Mouse (Mus musculus) hindbrain, embryonic 13.5 days (tissue): ENCODE measurements around the gene Slc9a9. TPM values are rescaled to one million over a fixed set of nuclear protein-coding genes. Genes with fewer than 3 reads are reported as not detected.

Experiments used
- ATAC-seq: fragments of 200-750 bp; cut with Nextera tagmentation; 2 replicates; pipeline ENCODE4 v1.8.0; 2017; ENCODE audit warnings: moderate TSS enrichment; ENCODE audit not compliant: low FRiP score
- H3K27ac ChIP-seq: fragments of 300-500 bp; sonication (generic); 2 replicates; pipeline ENCODE4 v1.5.1; 2015; ENCODE audit warnings: inconsistent platforms, mild to moderate bottlenecking, moderate library complexity
- H3K27me3 ChIP-seq: fragments of 300-500 bp; sonication (generic); 2 replicates; pipeline ENCODE4 v1.6.1; 2015; ENCODE audit warnings: mild to moderate bottlenecking, inconsistent platforms
- H3K36me3 ChIP-seq: fragments of 300-500 bp; sonication (generic); 2 replicates; pipeline ENCODE4 v1.6.1; 2015; ENCODE audit warnings: mild to moderate bottlenecking, inconsistent platforms
- H3K4me1 ChIP-seq: fragments of 300-500 bp; sonication (generic); replicated peaks from 2 replicates; pipeline ENCODE4 v1.6.1; 2015; ENCODE audit warnings: inconsistent platforms
- H3K4me2 ChIP-seq: fragments of 300-500 bp; sonication (generic); 2 replicates; pipeline ENCODE4 v1.6.1; 2015; ENCODE audit warnings: inconsistent platforms, mild to moderate bottlenecking, moderate library complexity
- H3K4me3 ChIP-seq: fragments of 300-500 bp; sonication (generic); 2 replicates; pipeline ENCODE4 v1.5.1; 2015; ENCODE audit warnings: mild to moderate bottlenecking, inconsistent platforms
- H3K9ac ChIP-seq: fragments of 300-500 bp; sonication (generic); 2 replicates; pipeline ENCODE4 v1.6.1; 2015; ENCODE audit warnings: mild to moderate bottlenecking, inconsistent platforms
- H3K9me3 ChIP-seq: fragments of 300-500 bp; sonication (generic); 2 replicates; pipeline ENCODE4 v1.6.1; 2016; ENCODE audit warnings: inconsistent platforms
- WGBS: fragments of 180-500 bp; shearing (Covaris S2); methylation state at CpG from one replicate; pipeline ENCODE4 v1.1.7; 2015; 5-methylcytosine and 5-hydroxymethylcytosine counted together
- polyA plus RNA-seq: library from polyadenylated mRNA; unstranded; fragments of >200 nt; fragmentation: Nextera tagmentation; extraction: Ambion mirVana; gene quantifications from 2 replicates; pipeline ENCODE4 v1.2.1, GENCODE M21; 2015

The Slc9a9 gene
- polyA plus RNA-seq, 1 experiment from 2014 or later: 6.0 TPM

GRCm38 (mm10) chr9:94740841-94741240 is 71.1 kb downstream of the Slc9a9 start:
- no peak overlapping the region for H3K27ac ChIP-seq
- no peak overlapping the region for H3K4me2 ChIP-seq
- H3K4me1 ChIP-seq: peaks cover 15% of the 10 kb centered on the region; the same call in 1 of the 2 replicates
- H3K27me3 ChIP-seq: no peaks in the 10 kb centered on the region
- no peaks in the 10 kb centered on the region for H3K36me3 ChIP-seq
- ATAC-seq: no peak
- no peak overlapping the region for H3K9ac ChIP-seq
- 71% methylated on average over 3 of the region's 3 CpGs for WGBS
- no peaks in the 10 kb centered on the region for H3K9me3 ChIP-seq
- no peak overlapping the region for H3K4me3 ChIP-seq

GRCm38 (mm10) chr9:94743291-94743690 is 73.6 kb downstream of the Slc9a9 start:
- WGBS: 85% methylated on average over 1 of the region's 1 CpGs
- H3K36me3 ChIP-seq: no peaks in the 10 kb centered on the region
- H3K9me3 ChIP-seq: no peaks in the 10 kb centered on the region
- H3K4me1 ChIP-seq: 0 out of 2 replicates have a peak, but pooled peaks cover 9% of the 10 kb centered on the region
- no peak for ATAC-seq
- no peak overlapping the region for H3K27ac ChIP-seq
- H3K9ac ChIP-seq: no peak overlapping the region
- no peak overlapping the region for H3K4me3 ChIP-seq
- no peaks in the 10 kb centered on the region for H3K27me3 ChIP-seq
- no peak overlapping the region for H3K4me2 ChIP-seq

- H3K9ac ChIP-seq: no peak overlapping the region
- ATAC-seq: no peak
- H3K36me3 ChIP-seq: no peaks in the 10 kb centered on the region
- no peaks in the 10 kb centered on the region; the same call in 1 of the 2 replicates for H3K4me1 ChIP-seq
- H3K27ac ChIP-seq: no peak overlapping the region
- WGBS: 64% methylated on average over 2 of the region's 2 CpGs
- no peak overlapping the region for H3K4me2 ChIP-seq
- H3K27me3 ChIP-seq: no peaks in the 10 kb centered on the region
- no peaks in the 10 kb centered on the region for H3K9me3 ChIP-seq
- H3K4me3 ChIP-seq: no peak overlapping the region
Observed at GRCm38 (mm10) chr9:94748503-94748902, 78.8 kb downstream of the Slc9a9 start.

DNA sequence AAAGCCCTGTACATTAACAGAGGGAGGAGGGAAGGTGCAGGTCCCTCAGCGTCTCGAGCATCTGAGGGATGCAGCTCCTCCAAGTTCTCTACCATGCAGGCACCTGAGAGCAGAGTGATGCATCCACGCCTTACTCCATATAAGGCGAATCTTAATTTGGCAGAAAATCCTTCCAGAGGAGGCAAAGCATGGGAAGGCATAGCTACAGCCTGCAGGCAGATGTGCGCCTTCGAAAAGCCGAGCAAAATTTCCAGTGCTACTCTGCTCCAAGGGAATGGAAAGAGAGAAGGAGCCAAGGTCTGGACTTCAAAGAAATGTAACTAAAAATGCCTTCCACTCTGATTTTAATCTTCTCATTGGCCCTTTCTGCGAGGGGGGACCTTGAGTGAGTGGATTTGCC is 80.5 kb downstream of the Slc9a9 start:
- ATAC-seq: no peak
- no peaks in the 10 kb centered on the region for H3K9me3 ChIP-seq
- no peaks in the 10 kb centered on the region for H3K36me3 ChIP-seq
- 92% methylated on average over 8 of the region's 8 CpGs for WGBS
- H3K9ac ChIP-seq: no peak overlapping the region
- no peak overlapping the region for H3K27ac ChIP-seq
- H3K27me3 ChIP-seq: no peaks in the 10 kb centered on the region
- H3K4me2 ChIP-seq: no peak overlapping the region
- no peaks in the 10 kb centered on the region; the same call in 1 of the 2 replicates for H3K4me1 ChIP-seq
- no peak overlapping the region for H3K4me3 ChIP-seq

DNA sequence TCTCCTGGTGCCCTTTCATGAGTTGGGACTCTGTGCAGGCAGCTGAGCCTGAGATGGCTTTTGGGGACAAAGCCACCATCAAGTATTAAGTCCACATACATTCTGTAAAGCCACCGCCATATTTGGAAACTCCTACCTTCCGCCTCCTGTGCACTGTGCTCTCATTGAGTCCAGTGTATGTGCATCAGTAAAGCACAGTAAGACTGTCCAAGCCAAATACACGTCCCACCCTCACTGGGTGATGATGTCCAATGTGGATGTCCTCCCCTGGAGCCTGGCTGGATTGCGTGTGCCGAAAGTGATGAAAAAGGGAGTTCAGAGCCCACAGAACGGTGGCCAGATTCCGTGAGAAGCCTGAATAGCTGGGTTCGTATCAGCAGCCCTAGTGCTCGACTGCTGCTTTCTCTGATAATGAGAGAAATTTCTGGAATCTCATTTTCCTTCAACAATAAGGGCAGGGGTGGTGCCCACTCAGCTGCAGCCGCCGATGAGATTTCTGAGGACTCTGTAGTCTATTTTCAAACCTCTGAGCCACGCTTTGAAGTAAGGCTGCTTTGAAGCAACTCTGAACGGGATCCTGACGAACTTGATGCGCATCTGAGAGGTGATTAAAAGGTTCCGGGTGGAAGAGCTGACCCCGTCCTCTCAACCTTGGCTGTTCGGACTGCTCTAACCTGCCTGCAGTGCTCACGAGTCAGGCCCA is 81.4 kb downstream of the Slc9a9 start:
- ATAC-seq: no peak
- H3K36me3 ChIP-seq: no peaks in the 10 kb centered on the region
- H3K9me3 ChIP-seq: no peaks in the 10 kb centered on the region
- no peak overlapping the region for H3K4me2 ChIP-seq
- H3K27me3 ChIP-seq: no peaks in the 10 kb centered on the region
- no peak overlapping the region for H3K9ac ChIP-seq
- no peak overlapping the region for H3K27ac ChIP-seq
- H3K4me3 ChIP-seq: no peak overlapping the region
- no peaks in the 10 kb centered on the region; the same call in 1 of the 2 replicates for H3K4me1 ChIP-seq
- WGBS: 78% methylated on average over 19 of the region's 19 CpGs

GRCm38 (mm10) chr9:94751638-94752021 is 81.9 kb downstream of the Slc9a9 start:
- H3K4me2 ChIP-seq: no peak overlapping the region
- no peak overlapping the region for H3K27ac ChIP-seq
- H3K36me3 ChIP-seq: no peaks in the 10 kb centered on the region
- H3K4me1 ChIP-seq: no peaks in the 10 kb centered on the region; the same call in 1 of the 2 replicates
- ATAC-seq: no peak
- no peaks in the 10 kb centered on the region for H3K27me3 ChIP-seq
- H3K9ac ChIP-seq: no peak overlapping the region
- no peak overlapping the region for H3K4me3 ChIP-seq
- WGBS: 73% methylated on average over 10 of the region's 10 CpGs
- H3K9me3 ChIP-seq: no peaks in the 10 kb centered on the region

GRCm38 (mm10) chr9:94752121-94752520 is 82.4 kb downstream of the Slc9a9 start:
- no peak for ATAC-seq

GRCm38 (mm10) chr9:94759904-94760303 is 90.2 kb downstream of the Slc9a9 start:
- 18% methylated on average over 5 of the region's 5 CpGs for WGBS
- Histone ChIP-seq H3K9me3 (no peaks in the 10 kb centered on the region), H3K4me3 (no peak overlapping the region), H3K36me3 (no peaks in the 10 kb centered on the region), H3K27me3 (no peaks in the 10 kb centered on the region), H3K27ac (no peak overlapping the region), H3K4me2 (no peak overlapping the region), H3K9ac (no peak overlapping the region), H3K4me1 (0 out of 2 replicates have a peak, but pooled peaks cover 2% of the 10 kb centered on the region)
- ATAC-seq: no peak

More at GRCm38 (mm10) chr9:94752121-94752520, 82.4 kb downstream of the Slc9a9 start:
- Histone ChIP-seq H3K9me3 (no peaks in the 10 kb centered on the region), H3K27me3 (no peaks in the 10 kb centered on the region), H3K9ac (no peak overlapping the region), H3K36me3 (no peaks in the 10 kb centered on the region), H3K27ac (no peak overlapping the region), H3K4me2 (no peak overlapping the region), H3K4me3 (no peak overlapping the region), H3K4me1 (no peaks in the 10 kb centered on the region; the same call in 1 of the 2 replicates)
- 96% methylated on average over 3 of the region's 3 CpGs for WGBS

GRCm38 (mm10) chr9:94768114-94768513 is 98.4 kb downstream of the Slc9a9 start:
- WGBS: 50% methylated on average over 6 of the region's 6 CpGs
- peak; percentile 77 for ATAC-seq
- H3K9ac ChIP-seq: no peak overlapping the region
- H3K9me3 ChIP-seq: no peaks in the 10 kb centered on the region
- no peak overlapping the region for H3K4me2 ChIP-seq
- H3K36me3 ChIP-seq: no peaks in the 10 kb centered on the region
- H3K4me1 ChIP-seq: no peaks in the 10 kb centered on the region
- H3K27ac ChIP-seq: no peak overlapping the region
- H3K4me3 ChIP-seq: no peak overlapping the region
- no peaks in the 10 kb centered on the region for H3K27me3 ChIP-seq

DNA sequence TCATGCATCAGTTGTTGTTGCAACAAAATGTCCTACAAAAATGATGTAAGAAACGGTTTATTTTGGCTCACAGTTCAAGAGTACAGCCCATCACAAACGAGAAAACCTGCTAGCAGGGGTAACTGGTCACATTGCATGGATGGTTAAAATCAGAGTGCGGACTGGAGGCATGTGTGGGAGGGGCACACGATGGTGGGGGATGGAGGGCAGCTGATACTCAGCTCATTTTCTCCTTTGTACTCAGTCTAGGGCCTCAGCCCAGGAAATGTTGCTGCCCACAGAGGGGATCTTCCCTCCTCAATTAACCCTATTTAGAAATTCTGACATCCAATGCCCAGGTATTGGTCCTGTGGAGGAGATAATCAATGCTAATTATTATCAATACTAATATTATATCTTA is 98.8 kb downstream of the Slc9a9 start:
- H3K36me3 ChIP-seq: no peaks in the 10 kb centered on the region
- 79% methylated on average over 4 of the region's 4 CpGs for WGBS
- no peaks in the 10 kb centered on the region for H3K27me3 ChIP-seq
- no peaks in the 10 kb centered on the region for H3K4me1 ChIP-seq
- H3K9me3 ChIP-seq: no peaks in the 10 kb centered on the region
- no peak for ATAC-seq
- no peak overlapping the region for H3K9ac ChIP-seq
- no peak overlapping the region for H3K4me3 ChIP-seq
- H3K4me2 ChIP-seq: no peak overlapping the region
- H3K27ac ChIP-seq: no peak overlapping the region

GRCm38 (mm10) chr9:94773357-94773756 is 103.6 kb downstream of the Slc9a9 start:
- H3K9ac ChIP-seq: no peak overlapping the region
- H3K4me2 ChIP-seq: no peak overlapping the region
- H3K4me3 ChIP-seq: no peak overlapping the region
- no peaks in the 10 kb centered on the region for H3K36me3 ChIP-seq
- no peaks in the 10 kb centered on the region for H3K27me3 ChIP-seq
- WGBS: 72% methylated on average over 4 of the region's 4 CpGs
- H3K4me1 ChIP-seq: no peaks in the 10 kb centered on the region
- H3K9me3 ChIP-seq: no peaks in the 10 kb centered on the region
- no peak overlapping the region for H3K27ac ChIP-seq
- no peak for ATAC-seq

- 91% methylated on average over 3 of the region's 3 CpGs for WGBS
- H3K9me3 ChIP-seq: no peaks in the 10 kb centered on the region
- H3K4me1 ChIP-seq: no peaks in the 10 kb centered on the region
- no peak overlapping the region for H3K4me2 ChIP-seq
- H3K9ac ChIP-seq: no peak overlapping the region
- H3K4me3 ChIP-seq: no peak overlapping the region
- H3K27me3 ChIP-seq: no peaks in the 10 kb centered on the region
- H3K27ac ChIP-seq: no peak overlapping the region
- ATAC-seq: no peak
- no peaks in the 10 kb centered on the region for H3K36me3 ChIP-seq
Observed at GRCm38 (mm10) chr9:94788261-94788660, 118.6 kb downstream of the Slc9a9 start.

GRCm38 (mm10) chr9:94790966-94791365 is 121.3 kb downstream of the Slc9a9 start:
- no peak overlapping the region for H3K27ac ChIP-seq
- 93% methylated on average over 2 of the region's 2 CpGs for WGBS

More at GRCm38 (mm10) chr9:94790966-94791365, 121.3 kb downstream of the Slc9a9 start:
- H3K9ac ChIP-seq: no peak overlapping the region
- H3K4me1 ChIP-seq: no peaks in the 10 kb centered on the region
- no peaks in the 10 kb centered on the region for H3K9me3 ChIP-seq
- H3K27me3 ChIP-seq: no peaks in the 10 kb centered on the region
- ATAC-seq: no peak
- no peak overlapping the region for H3K4me3 ChIP-seq
- H3K4me2 ChIP-seq: no peak overlapping the region
- H3K36me3 ChIP-seq: no peaks in the 10 kb centered on the region
